Mouse (Mus musculus) naive thymus-derived CD4-positive, alpha-beta T cell, adult 2 months (primary cell): ENCODE measurements around the gene Grik4.
A peak's percentile ranks its signal among the peaks of the same experiment; 100 is the strongest.

Experiments used
- DNase-seq: peaks from one replicate; pipeline ENCODE4 v3.0.0-alpha.2; 2011; ENCODE audit warnings: low read depth

Gene Grik4

GRCm38 (mm10) chr9:42742385-42742784 lies 201.9 kb downstream of the Grik4 start:
- no peak for DNase-seq

GRCm38 (mm10) chr9:42736697-42737335 lies 207.5 kb downstream of the Grik4 start:
- no peak for DNase-seq

- no peak for DNase-seq
These were observed 209.2 kb downstream of the Grik4 start for GRCm38 (mm10) chr9:42735086-42735485.

- no peak for DNase-seq
These were observed 211.5 kb downstream of the Grik4 start for GRCm38 (mm10) chr9:42732731-42733318.

- no peak for DNase-seq
These were observed 215.8 kb downstream of the Grik4 start for GRCm38 (mm10) chr9:42728472-42728871.

GRCm38 (mm10) chr9:42727661-42728060 lies 216.6 kb downstream of the Grik4 start:
- DNase-seq = no peak

GRCm38 (mm10) chr9:42727186-42727585 lies 217.1 kb downstream of the Grik4 start:
- DNase-seq = no peak

GRCm38 (mm10) chr9:42724099-42724498 lies 220.2 kb downstream of the Grik4 start:
- DNase-seq = no peak

GRCm38 (mm10) chr9:42722501-42722900 lies 221.8 kb downstream of the Grik4 start:
- DNase-seq = no peak

GRCm38 (mm10) chr9:42721718-42722117 lies 222.6 kb downstream of the Grik4 start:
- no peak for DNase-seq

GRCm38 (mm10) chr9:42721146-42721545 lies 223.1 kb downstream of the Grik4 start:
- no peak for DNase-seq

GRCm38 (mm10) chr9:42713912-42714311 lies 230.4 kb downstream of the Grik4 start:
- no peak for DNase-seq

GRCm38 (mm10) chr9:42705848-42706247 lies 238.4 kb downstream of the Grik4 start:
- no peak for DNase-seq

- DNase-seq = no peak
These were observed 241.0 kb downstream of the Grik4 start for GRCm38 (mm10) chr9:42703191-42703854.

- no peak for DNase-seq
These were observed 241.8 kb downstream of the Grik4 start for GRCm38 (mm10) chr9:42702231-42703132.

- no peak for DNase-seq
These were observed 242.6 kb downstream of the Grik4 start for GRCm38 (mm10) chr9:42701729-42702128.

- DNase-seq = no peak
These were observed 251.3 kb downstream of the Grik4 start for GRCm38 (mm10) chr9:42693024-42693423.

- peak; percentile 66 for DNase-seq
These were observed 256.1 kb downstream of the Grik4 start for GRCm38 (mm10) chr9:42688143-42688542.

GRCm38 (mm10) chr9:42686104-42686503 lies 258.2 kb downstream of the Grik4 start:
- no peak for DNase-seq

GRCm38 (mm10) chr9:42674017-42674412 lies 270.3 kb downstream of the Grik4 start:
- DNase-seq = no peak

GRCm38 (mm10) chr9:42673385-42674016 lies 270.8 kb downstream of the Grik4 start:
- peak; percentile 77 for DNase-seq

- no peak for DNase-seq
These were observed 271.3 kb downstream of the Grik4 start for GRCm38 (mm10) chr9:42672982-42673381.
